Mouse (Mus musculus): ENCODE results near the gene Zfp78. TPM values are rescaled to one million over a fixed set of nuclear protein-coding genes. Genes with fewer than 3 reads are reported as not detected.
A peak's percentile ranks its signal among the peaks of the same experiment; 100 is the strongest.
"Not testable (repeated sequence)": the region's sequence is repeated elsewhere in the genome, so short reads cannot be mapped to it uniquely, and the experiment has no call there.

Zfp78 gene
- total RNA-seq (2022) = 1 to 10 TPM; 2.7 to 4.7 (median 3.5) TPM

- peak in 1 of 2 experiments; percentile 78 for DNase-seq (ENCODE audit: low spot score in 2 of 2)
Observed at GRCm38 (mm10) chr7:6363047-6363488, at the start of gene Zfp78. Zfp78 (plus strand) TSS chr7:6363280.

GRCm38 (mm10) chr7:6330458-6331232 lies 32.4 kb upstream of the Zfp78 start:
- no peak for DNase-seq (ENCODE audit: low spot score in 2 of 2)

GRCm38 (mm10) chr7:6331233-6331956 lies 31.7 kb upstream of the Zfp78 start, which contains the start of gene Zfp583:
Zfp583 (minus strand) TSS chr7:6331285.
- DNase-seq (ENCODE audit: low spot score in 2 of 2) = peak; percentile 24 to 70

- DNase-seq (ENCODE audit: low spot score in 2 of 2) = no peak
Observed at GRCm38 (mm10) chr7:6339865-6340264, 23.2 kb upstream of the Zfp78 start.

GRCm38 (mm10) chr7:6343501-6344071 lies 19.5 kb upstream of the Zfp78 start, which contains the start of gene Gm3854:
Gm3854 (plus strand) TSS chr7:6343759.
- peak in 1 of 2 experiments; percentile 11 for DNase-seq (ENCODE audit: low spot score in 2 of 2)

- no peak for DNase-seq (ENCODE audit: low spot score in 2 of 2)
Observed at GRCm38 (mm10) chr7:6344124-6344523, 19.0 kb upstream of the Zfp78 start.

GRCm38 (mm10) chr7:6358121-6358520 lies 5.0 kb upstream of the Zfp78 start:
- DNase-seq (ENCODE audit: low spot score in 2 of 2) = no peak

- DNase-seq (ENCODE audit: low spot score in 2 of 2) = no peak
Observed at GRCm38 (mm10) chr7:6358937-6359590, 4.0 kb upstream of the Zfp78 start.

- DNase-seq (ENCODE audit: low spot score in 2 of 2) = no peak
Observed at GRCm38 (mm10) chr7:6360477-6361060, 2.5 kb upstream of the Zfp78 start.

GRCm38 (mm10) chr7:6361756-6362155 lies 1.3 kb upstream of the Zfp78 start:
- no peak for DNase-seq (ENCODE audit: low spot score in 2 of 2)

GRCm38 (mm10) chr7:6362268-6363046 lies 623 bp upstream of the Zfp78 start:
- DNase-seq (ENCODE audit: low spot score in 2 of 2) = peak; percentile 98 to 99

GRCm38 (mm10) chr7:6364761-6365160 lies 1.7 kb downstream of the Zfp78 start:
- DNase-seq (ENCODE audit: low spot score in 2 of 2) = no peak

- DNase-seq (ENCODE audit: low spot score in 2 of 2) = no peak
Observed at GRCm38 (mm10) chr7:6367185-6367584, 4.1 kb downstream of the Zfp78 start.

GRCm38 (mm10) chr7:6368146-6368545 lies 5.1 kb downstream of the Zfp78 start:
- not testable (repeated sequence) for DNase-seq (ENCODE audit: low spot score in 2 of 2)

GRCm38 (mm10) chr7:6369460-6369859 lies 6.4 kb downstream of the Zfp78 start:
- DNase-seq (ENCODE audit: low spot score in 2 of 2) = no peak

GRCm38 (mm10) chr7:6372993-6373392 lies 9.9 kb downstream of the Zfp78 start:
- DNase-seq (ENCODE audit: low spot score in 2 of 2) = no peak

GRCm38 (mm10) chr7:6378441-6378840 lies 15.4 kb downstream of the Zfp78 start:
- no peak for DNase-seq (ENCODE audit: low spot score in 2 of 2)

- DNase-seq (ENCODE audit: low spot score in 2 of 2) = no peak
Observed at GRCm38 (mm10) chr7:6381431-6381830, 18.4 kb downstream of the Zfp78 start.

GRCm38 (mm10) chr7:6383044-6383455 lies 20.0 kb downstream of the Zfp78 start, which contains the start of gene Zfp28:
Zfp28 (plus strand) TSS chr7:6383295.
- peak; percentile 83 to 88 for DNase-seq (ENCODE audit: low spot score in 2 of 2)

GRCm38 (mm10) chr7:6384011-6384410 lies 20.9 kb downstream of the Zfp78 start:
- DNase-seq (ENCODE audit: low spot score in 2 of 2) = no peak
